Mouse (Mus musculus) C2C12 (cell line): ENCODE results near the gene Stx11.

ENCODE experiments used
- CEBPB ChIP-seq: IDR thresholded peaks from one replicate; pipeline ENCODE4 v1.6.1; 2011; ENCODE audit warnings: low read depth, mild to moderate bottlenecking, control low read depth, moderate library complexity
- CTCF ChIP-seq: IDR thresholded peaks from one replicate; pipeline ENCODE4 v1.5.1; 2011; ENCODE audit not compliant: control insufficient read depth, insufficient read depth, insufficient read length
- MAX ChIP-seq: IDR thresholded peaks from one replicate; pipeline ENCODE4 v1.6.1; 2011; ENCODE audit warnings: mild to moderate bottlenecking, control low read depth
- MYOD1 ChIP-seq: IDR thresholded peaks from one replicate; pipeline ENCODE4 v1.6.1; 2011; ENCODE audit warnings: low read depth; ENCODE audit not compliant: control insufficient read depth, insufficient read length
- MYOG ChIP-seq: IDR thresholded peaks from one replicate; pipeline ENCODE4 v1.6.1; 2011; ENCODE audit not compliant: control insufficient read depth, insufficient read length; ENCODE audit errors: extremely low read depth
- USF1 ChIP-seq: IDR thresholded peaks from one replicate; pipeline ENCODE4 v1.6.1; 2011; ENCODE audit warnings: low read depth, mild to moderate bottlenecking, control low read depth, moderate library complexity

- TF ChIP-seq CTCF, result no peak
- no peak for TF ChIP-seq USF1
- no peak for TF ChIP-seq MAX
- no peak for TF ChIP-seq MYOD1
- no peak for TF ChIP-seq CEBPB
- no peak for TF ChIP-seq MYOG
Observed at GRCm38 (mm10) chr10:12957271-12957670, 6.8 kb downstream of the Stx11 start.
